Mouse (Mus musculus) neural tube, embryonic 10.5 days (tissue): ENCODE measurements at regions not wholly inside any gene's neighbourhood (a gene's known extent, or its start where the extent isn't known, plus 50 kb on each side); places are given as distances from the start of the nearest gene placed in this dataset.
A peak's percentile ranks its signal among the peaks of the same experiment; 100 is the strongest.

Experiments
- DNase-seq: peaks from one replicate; pipeline ENCODE4 v3.0.0-alpha.2; 2017; ENCODE audit warnings: low spot score; ENCODE audit errors: extremely low spot score

DNA sequence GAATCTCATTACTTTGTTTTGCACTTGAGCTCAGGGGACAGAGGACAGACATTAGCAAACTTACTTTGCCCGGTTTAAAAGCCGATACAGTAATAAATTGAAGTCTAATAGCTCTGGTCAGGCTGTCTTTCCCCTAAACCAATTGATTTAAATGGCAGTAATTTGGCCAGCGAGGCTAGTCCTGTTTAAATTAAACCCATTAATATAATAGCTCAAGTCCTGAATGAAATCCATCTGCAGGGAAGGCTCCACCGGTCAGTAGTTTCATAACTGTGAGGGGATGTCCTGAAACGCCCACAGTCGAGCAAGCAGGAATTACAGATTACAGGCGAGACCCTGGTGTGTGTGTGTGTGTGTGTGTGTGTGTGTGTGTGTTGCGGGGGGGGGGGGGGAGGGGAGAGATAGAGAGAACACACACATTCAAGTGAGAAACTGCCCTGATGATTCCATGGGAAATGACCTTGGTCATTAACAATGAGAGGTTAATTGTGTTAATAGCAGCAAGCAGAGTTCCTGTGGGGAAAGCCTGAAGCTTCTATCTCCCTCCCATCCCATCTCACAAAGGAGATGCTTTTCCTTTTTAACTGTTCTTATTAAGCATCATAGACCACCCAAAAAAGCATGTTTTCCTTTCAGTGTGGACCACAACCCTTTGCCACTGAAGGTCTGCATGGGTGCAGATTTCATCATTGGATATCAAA, 294.0 kb upstream of the Tle4 start:
- peak; percentile 29 for DNase-seq

DNA sequence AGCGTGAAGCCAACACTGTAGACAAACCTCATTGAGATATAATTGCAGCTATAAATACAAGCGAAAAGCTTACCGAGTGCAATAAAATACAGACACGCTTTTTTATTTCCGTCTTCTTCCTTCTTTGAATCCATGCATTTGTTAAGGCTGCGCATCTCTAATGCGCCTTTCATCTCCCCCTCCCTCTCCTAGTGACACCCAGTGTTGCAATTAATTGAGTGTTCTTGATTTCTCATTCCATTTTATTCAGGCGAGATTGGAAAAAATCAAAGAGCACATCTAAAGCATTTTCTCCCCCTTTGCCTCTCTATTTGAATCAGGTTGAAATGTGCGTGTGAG, 293.2 kb upstream of the Tle4 start:
- no peak for DNase-seq

DNA sequence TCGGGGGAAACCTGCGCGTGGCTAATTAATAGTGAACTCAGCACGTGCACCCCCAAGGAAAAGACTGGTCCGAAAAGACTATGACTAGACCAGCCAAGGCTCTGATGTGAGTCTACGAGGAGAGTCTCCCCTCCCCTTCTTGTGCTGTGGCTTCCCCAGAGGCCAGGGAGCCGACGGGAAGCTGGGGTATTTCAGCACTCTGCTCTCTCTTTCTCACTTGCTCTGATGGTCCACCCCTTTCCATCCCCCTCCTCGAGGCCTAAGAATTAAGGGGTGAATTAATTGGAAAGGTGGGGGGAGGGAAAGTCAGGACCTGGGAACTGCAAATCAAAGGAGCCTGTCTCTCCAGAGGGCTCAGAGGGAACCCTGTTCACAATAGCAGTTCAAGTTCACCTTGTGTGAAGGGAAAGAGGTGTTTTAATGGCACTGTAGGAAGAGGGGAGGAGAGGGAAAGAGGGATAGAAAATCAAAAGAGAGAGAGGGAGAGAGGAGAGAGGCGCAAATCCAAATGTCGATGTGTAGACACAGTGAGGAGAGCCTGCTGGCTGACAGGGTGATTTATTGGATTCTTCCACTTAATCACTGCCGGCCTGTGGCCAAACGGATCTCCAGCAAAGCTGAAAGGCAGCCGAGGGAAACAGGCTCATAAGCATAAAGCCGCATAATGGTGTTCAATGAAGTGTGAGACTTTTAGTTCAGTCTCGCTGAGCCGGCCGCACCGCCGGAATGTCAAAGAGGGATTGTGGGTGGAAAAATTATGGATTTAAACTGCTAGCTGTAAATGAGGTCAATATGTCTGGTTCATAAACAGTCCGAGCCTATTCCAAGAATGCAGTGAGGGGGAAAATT, 292.6 kb upstream of the Tle4 start:
- DNase-seq: peak; percentile 77

DNA sequence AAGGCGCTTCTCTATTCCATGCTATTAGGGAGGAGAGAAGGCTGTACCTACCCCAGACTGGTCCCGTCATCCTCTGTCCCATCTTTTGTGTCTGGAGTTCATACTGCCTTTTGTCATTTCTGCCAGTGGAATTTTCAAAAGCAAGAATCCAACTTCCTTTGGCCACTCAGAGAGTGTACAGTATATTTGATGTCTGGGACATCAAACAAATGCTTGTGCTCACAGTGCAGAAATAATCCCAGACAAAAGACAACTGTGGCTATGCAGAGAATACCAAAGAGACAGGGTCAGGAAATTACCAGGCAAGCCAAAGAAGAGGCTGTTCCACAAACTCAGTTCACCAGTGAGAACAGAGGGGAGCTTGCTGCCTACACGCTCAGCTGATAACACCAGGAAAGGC, 291.9 kb upstream of the Tle4 start:
- peak; percentile 21 for DNase-seq

DNA sequence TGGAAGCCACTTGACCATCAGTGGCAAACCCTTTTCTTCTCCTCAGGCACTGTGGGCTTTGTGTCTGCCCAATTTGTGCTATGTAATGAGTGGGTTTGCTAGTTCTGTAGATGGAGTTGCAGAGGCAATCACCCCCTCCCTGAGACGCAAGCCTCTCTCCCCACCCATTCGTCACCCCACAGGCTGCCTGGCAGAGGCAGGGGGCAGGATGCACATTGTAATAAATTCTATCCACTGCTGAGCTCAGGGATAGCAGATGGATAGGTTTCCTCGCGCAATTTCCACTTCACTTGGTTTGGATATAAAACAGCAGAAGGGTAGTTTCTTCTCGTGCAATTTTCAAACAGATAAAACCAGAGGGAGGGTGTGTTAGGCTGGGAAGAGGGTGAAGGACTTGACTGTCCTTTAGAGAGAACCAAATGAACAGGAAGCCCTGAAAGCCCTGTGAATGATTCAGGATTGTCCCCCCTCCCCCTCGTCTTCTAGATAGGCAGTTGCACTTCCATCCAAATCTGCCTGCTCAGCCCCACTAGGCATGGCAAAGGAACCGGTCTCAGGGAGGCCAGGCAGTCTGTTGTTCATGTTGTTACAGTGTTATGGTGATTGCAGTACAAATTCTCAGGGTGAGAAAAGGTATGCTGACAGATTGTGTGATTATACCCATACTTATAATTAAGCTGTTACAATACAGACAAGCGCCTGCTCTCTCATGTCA, 286.0 kb upstream of the Tle4 start:
- DNase-seq: no peak

DNA sequence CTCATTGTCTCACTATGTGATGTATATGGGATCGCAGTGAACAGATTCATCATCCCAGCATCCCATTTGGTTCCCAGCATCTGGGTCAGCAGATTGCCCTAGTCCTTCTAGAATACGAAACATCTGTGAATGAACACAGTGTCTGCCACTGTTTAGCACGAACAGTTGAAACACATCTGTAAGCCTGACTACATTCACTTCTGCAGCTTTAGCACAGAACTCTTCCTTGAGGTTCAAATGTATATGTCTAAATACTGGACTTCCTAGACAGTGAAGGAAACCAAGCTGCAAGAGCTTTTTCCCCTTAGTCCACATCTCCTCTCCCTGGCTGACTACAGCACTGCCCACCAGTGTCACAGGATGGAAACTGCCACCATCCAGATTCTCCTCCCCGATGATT, 283.0 kb upstream of the Tle4 start:
- no peak for DNase-seq

DNA sequence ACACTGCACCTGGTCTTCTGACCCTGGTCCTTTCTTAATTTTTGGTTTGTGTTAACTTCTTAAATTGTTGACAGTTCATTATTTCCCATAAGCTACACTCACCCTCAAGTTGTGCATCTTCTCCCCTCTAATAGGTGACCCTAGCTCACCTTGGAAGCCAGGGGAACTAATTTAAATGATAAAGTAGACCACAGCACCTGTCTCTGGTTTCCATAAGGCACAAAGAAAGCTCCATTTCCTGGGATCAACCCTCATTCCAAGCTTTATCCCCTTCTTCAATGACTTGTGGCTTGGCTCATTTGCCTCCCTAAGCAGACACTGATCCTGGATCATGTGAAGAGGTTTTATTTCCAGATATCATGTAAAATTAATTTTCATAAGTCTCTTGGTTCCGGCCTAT, 276.1 kb upstream of the Tle4 start:
- DNase-seq: no peak

DNA sequence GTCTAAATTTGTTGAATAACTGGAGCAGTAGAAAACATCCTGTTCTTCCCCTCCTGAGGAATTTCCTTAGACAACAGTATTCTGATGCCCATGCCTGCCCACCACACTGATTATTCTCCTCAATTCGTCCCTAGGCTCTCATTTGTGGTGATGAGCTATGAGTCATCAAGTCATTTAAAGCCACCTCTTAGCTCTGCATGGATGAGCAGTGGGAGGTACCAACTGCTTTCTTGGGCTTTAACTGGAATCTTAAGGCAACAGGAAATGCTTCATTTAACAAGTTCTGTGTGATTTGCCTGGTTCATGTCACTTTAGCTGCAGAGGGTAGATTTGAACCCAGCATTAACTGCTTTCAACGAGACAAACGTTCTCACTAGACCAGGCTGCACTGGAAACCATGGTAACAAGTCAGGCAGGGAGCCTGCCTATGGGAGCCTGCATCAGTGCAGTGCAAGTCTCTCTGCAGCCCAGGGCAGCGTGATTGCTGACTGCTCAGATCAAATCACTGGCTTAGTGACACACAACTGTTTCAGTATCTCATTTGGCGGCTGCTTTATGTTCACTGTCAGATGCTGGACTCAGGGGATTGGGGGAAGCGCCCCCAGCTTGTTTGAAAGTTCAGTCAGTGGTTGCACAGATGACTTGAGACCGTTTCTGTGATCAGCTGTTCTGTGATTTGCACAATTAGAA, 273.5 kb upstream of the Tle4 start:
- peak; percentile 25 for DNase-seq

DNA sequence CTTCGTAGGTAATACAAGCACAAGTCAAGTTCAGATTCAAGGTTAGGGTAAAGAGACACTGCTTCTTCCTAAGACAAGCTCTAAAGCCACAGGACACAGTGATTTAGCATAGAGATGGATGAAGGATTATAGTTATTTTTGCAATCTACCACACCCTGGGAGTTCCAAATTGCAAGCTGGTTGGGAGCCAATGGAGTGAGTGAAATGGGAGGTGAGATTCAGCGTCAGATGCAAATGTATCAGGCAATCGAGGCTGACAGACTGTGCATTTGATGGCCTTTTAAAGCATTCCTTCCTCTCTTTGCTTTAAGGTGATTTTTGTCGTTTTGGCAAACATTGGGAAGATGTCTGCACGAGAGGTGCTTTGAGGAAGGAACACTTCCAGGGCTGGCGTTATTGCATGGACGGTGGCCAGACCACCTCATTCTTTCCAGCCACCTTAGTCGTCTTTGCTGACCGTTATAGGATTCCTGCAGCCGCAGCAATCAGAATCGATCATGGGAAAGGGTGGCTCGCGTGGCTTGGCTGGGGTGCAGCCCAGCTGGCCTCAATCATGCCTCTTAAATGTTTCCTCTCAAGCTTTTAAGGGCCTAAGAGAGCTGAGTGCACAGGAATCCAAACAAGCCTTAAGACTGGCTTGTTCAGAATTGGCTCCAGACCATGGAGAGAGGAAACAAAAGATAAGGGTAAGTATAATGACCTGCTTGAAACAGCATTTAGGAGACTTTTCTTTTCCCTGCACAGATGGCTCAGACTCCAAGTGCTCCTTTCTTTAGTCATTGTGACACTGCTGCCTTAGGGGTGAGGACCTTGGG, 265.0 kb upstream of the Tle4 start:
- no peak for DNase-seq

DNA sequence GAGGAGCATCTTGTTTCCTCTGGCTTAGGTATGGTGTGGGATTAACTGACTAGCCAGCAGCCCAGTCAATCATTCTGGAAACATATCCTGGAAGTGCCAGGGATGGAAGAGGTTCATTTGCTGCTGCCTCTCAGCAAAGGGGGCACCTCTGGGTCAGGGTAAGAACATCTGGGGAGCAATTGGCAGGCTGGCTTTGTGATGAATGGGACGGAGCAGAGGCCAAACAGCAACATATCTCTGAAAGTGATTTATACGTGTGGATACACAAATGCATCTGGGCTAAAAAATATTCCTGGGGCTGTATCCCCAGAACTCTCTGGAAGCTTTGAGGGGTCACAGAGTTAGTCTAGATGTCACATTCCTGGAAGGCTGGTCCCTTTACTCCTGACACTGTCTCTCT, 257.2 kb upstream of the Tle4 start:
- peak; percentile 35 for DNase-seq

DNA sequence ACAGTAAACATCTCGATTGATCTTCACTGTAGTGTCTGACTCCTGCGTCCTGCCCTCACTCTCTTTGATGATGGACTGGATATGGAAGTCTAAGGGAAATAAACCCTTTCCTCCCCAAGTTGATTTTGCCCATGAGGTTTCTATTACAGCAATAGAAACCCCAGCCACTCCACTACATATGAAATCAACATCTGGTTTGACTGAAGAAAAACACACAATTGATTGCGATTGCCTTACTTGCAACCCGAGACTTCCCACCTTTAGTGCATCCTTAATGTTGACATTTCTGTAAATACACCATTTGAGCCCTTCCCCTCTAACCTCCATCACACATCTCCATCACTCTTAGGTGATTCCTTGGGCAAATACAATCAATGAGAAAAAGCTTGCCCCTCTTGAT, 255.6 kb upstream of the Tle4 start:
- no peak for DNase-seq

DNA sequence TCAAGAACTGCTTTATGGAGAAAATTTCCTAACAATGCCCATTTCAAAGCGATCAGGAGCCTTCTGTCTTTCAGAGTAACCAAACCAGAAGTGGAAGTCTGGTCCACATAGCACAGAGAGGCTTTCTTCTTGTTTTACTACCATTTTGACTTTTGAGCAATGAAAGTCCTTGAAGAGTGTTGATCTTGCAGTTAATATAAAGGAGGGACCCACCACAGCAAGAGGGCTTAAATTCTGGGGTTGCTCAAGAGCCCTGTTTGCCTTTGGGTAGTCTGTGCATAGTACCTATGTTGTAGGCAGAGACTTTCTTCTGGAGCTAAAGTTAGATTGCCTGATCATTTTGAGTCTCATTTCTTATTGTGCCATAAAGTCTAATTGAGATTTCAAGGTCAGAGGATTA, 251.7 kb upstream of the Tle4 start:
- no peak for DNase-seq

DNA sequence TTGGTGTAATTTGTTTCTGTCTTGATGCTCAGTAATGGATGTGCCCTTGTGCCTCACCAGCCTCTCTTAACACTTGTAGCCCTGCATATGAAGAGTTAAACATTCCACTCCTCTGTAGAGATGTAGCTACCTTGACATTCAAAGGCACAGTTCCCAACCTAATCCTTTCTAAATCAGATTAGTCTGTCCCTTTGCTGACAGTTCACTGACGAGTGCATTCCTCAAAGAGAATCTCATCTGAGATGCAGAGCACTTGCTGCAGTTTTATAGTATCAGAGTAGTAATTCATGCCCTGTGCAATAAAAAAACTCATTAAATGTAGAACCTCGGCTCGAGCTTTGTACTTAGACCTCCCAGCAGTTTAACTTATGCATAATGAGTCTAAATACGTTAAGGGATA, 249.3 kb upstream of the Tle4 start:
- no peak for DNase-seq

DNA sequence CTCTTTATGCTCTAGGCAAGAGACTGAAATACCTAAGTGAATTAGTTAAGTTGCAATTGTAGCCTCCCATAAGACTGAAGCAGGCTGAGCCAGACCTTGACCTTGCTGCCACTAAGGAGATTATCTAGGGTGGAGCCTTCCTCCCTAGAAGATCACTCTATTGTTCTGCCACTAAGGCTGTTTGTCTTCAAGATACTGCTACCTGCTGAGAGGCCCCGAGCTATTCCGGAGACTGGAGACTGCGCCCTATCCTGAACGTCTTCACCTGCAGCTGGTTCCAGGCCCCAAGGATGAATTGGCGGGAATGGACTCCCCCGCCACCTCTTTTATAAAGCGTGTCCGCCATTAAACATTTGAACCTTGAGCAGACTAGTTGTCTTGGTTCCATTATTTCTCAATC, 237.8 kb upstream of the Tle4 start:
- DNase-seq: no peak

DNA sequence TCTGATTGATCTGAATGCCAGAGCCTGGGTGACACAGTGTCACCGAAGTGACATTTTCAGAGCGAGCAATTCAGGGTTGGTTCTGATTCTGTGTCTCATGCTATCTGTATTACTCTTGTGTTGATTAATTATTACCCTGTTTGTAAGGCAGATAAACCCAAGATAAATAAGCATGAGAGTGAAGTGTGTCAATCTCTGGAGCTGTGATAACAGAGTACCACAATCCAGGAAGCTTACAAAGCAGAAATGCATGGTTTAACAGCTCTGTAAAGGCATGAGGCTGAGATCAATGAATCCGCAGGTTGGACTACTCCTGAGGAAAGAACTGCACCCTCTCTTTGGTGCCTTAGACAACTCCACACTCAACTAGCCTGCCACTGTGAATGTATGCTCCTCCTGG, 218.5 kb upstream of the Tle4 start:
- DNase-seq: no peak

DNA sequence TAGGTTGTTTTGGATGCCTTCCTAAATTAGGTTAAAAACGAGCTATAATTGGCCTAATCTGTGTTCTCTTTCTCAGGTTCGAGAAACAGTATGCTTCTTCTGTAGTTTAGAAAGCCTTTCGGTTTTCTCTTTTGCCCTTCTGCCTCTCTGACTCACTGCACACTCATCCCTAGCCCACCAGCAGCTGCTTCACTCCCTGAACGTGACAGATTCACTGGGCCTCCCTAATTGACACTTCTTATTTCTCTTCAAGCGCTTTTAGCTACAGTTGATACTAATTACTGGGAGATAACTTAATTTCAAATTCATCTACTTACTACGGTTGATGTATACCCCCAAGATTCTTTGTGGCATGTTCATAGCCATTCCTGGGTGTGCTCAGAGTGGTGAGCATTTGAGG, 208.9 kb upstream of the Tle4 start:
- no peak for DNase-seq

DNA sequence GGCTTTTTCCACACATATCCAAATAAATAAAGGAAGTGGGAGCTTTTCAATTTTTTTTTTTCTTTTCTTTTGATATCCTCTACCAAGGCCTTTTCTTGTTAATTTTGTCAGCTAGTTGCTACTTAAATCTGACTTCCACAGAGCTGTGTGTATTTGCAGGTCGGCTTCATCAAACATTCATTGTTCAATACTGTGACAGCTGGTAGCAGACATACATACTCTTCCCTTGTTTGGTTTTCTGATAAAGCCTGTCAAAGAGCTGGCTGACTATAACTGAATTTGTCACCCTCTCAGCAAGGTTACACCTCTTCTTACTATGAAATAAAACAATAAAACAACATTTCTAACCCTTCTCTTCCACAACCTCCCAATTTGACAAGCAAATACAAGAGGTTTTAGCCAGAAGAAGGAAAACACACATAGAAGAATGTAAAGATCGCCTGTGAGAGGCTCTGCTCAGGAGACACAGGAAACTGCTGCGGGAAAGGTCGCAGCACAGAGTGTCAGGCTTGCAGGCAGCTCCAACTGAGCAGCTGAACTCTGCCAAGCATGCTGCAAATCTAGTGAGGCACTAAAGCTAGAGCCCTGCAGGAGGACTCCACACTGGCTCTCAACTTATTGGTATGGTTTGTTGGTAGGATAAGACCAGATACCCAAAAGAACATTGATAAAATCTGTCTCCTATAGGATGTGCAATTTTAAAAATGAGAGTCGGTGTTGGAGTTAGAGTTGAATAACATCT, 205.2 kb upstream of the Tle4 start:
- no peak for DNase-seq

DNA sequence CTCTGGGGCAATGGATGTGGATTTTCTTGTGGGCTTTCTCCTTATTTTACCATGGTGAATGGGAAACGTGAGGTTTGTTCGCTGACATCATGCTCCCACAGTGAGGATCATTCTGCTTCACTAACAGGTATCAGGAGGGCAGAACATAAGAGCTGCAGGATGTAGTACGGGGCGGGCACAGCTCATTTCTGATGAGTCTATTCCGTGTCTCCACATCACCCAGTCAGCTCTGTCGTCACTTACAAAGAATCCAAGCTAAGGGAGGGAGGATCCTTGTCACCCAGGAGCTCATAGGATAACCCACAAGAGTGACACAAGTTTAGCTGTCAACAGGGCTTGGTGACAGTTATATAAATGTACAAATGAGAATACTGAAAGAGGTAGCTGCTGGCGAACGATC, 203.8 kb upstream of the Tle4 start:
- no peak for DNase-seq

DNA sequence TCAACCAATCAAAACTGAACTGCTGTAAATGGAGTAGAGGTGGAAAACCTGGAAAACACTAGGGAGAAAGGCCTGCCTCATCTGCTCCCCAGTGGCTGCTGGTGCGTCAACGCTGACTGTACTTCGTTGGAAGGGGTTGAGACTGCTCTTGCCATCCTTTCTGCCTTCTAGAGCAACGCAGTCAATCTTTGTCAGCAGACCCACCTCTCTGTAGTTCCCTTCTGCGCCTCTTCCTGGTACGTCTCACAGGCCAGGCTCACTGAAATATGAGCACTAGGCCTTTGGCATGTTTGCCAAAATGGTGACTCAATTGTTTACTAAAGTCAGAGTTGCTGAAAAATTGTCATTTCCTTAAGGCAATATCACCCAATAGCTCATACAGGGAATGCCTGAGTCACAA, 201.2 kb upstream of the Tle4 start:
- no peak for DNase-seq

DNA sequence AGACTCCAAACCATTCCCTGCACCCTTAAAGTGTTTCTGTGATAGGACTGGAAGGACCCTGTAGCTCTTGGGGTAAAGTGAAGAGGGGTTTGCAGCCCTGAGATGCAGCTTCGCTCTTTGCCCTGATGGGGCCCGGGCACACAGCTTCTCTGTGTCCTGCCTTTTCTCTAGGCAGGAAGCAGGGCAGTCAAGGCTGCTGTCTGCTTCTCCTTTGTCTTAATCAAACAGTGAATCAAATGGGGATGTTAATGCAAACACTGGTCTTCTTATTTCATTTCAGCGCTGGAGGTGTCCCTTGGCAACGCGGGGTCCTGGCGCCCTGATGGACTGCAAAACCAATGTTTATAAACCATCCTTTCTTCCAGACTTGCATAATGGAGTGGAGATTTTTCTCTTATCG, 200.6 kb upstream of the Tle4 start:
- DNase-seq: no peak
